Mouse (Mus musculus) gastrocnemius, adult 2 months (tissue): Measurements from ENCODE around the gene Grm3. TPM values are rescaled to one million over a fixed set of nuclear protein-coding genes. Genes with fewer than 3 reads are reported as not detected.

Source experiments
- DNase-seq: peaks from one replicate; pipeline ENCODE4 v3.0.0; 2022
- H3K27ac ChIP-seq: fragments of 200-600 bp; 2 replicates; pipeline ENCODE4 v1.8.1; 2022; ENCODE audit warnings: mild to moderate bottlenecking
- H3K4me3 ChIP-seq: fragments of 200-600 bp; 2 replicates; pipeline ENCODE4 v1.8.1; 2022; ENCODE audit warnings: mild to moderate bottlenecking, moderate library complexity
- CTCF ChIP-seq: fragments of 200-600 bp; IDR thresholded peaks from 2 replicates; pipeline ENCODE4 v1.8.1; 2022; ENCODE audit warnings: antibody characterized with exemption, mild to moderate bottlenecking, moderate library complexity
- intact Hi-C: fragments of 180-260 bp; cut with DNase I; formaldehyde crosslinking; loops from one replicate; pipeline ENCODE4 v1.15.1; 2025
- total RNA-seq, 2 experiments: library from RNA; stranded (reverse); gene quantifications; 2 replicates each; pipeline ENCODE4 v1.2.3; 2021

The Grm3 gene
- total RNA-seq, 2 experiments from 2014 or later: not detected

- Histone ChIP-seq H3K27ac (no peak overlapping the region), H3K4me3 (no peak overlapping the region)
- DNase-seq: no peak
- no peak for TF ChIP-seq CTCF
- intact Hi-C loops: no loop called here
Measured at GRCm38 (mm10) chr5:9578571-9578970, 146.4 kb downstream of the Grm3 start.

- no peak for TF ChIP-seq CTCF
- no peak for DNase-seq
- H3K4me3 ChIP-seq: no peak overlapping the region
- no peak overlapping the region for H3K27ac ChIP-seq
- intact Hi-C loops: no loop called here
Measured at GRCm38 (mm10) chr5:9570946-9571345, 154.0 kb downstream of the Grm3 start.

GRCm38 (mm10) chr5:9557706-9558105 lies 167.3 kb downstream of the Grm3 start:
- intact Hi-C loops: no loop called here
- no peak for TF ChIP-seq CTCF

GRCm38 (mm10) chr5:9540822-9541557 lies 184.0 kb downstream of the Grm3 start:
- no peak for TF ChIP-seq CTCF
- Histone ChIP-seq H3K27ac (no peak overlapping the region), H3K4me3 (no peak overlapping the region)
- no peak for DNase-seq
- intact Hi-C loops: no loop called here

More at GRCm38 (mm10) chr5:9557706-9558105, 167.3 kb downstream of the Grm3 start:
- H3K27ac ChIP-seq: no peak overlapping the region
- no peak overlapping the region for H3K4me3 ChIP-seq
- no peak for DNase-seq

GRCm38 (mm10) chr5:9525507-9525906 lies 199.5 kb downstream of the Grm3 start:
- Histone ChIP-seq H3K4me3 (no peak overlapping the region), H3K27ac (no peak overlapping the region)
- intact Hi-C loops: no loop called here
- TF ChIP-seq CTCF: no peak
- DNase-seq: no peak

- no peak overlapping the region for H3K4me3 ChIP-seq
- intact Hi-C loops: no loop called here
- DNase-seq: no peak
- no peak overlapping the region for H3K27ac ChIP-seq
- TF ChIP-seq CTCF: no peak
Measured at GRCm38 (mm10) chr5:9511027-9511426, 213.9 kb downstream of the Grm3 start.

GRCm38 (mm10) chr5:9497235-9497634 lies 227.7 kb downstream of the Grm3 start:
- no peak for TF ChIP-seq CTCF
- no peak overlapping the region for H3K4me3 ChIP-seq
- DNase-seq: no peak
- H3K27ac ChIP-seq: no peak overlapping the region
- intact Hi-C loops: no loop called here

GRCm38 (mm10) chr5:9495456-9495855 lies 229.5 kb downstream of the Grm3 start:
- H3K4me3 ChIP-seq: no peak overlapping the region
- no peak for TF ChIP-seq CTCF

GRCm38 (mm10) chr5:9477587-9477986 lies 247.4 kb downstream of the Grm3 start:
- no peak for DNase-seq
- no peak overlapping the region for H3K27ac ChIP-seq
- intact Hi-C loops: no loop called here
- H3K4me3 ChIP-seq: no peak overlapping the region
- no peak for TF ChIP-seq CTCF

More at GRCm38 (mm10) chr5:9495456-9495855, 229.5 kb downstream of the Grm3 start:
- H3K27ac ChIP-seq: no peak overlapping the region
- DNase-seq: no peak
- intact Hi-C loops: no loop called here

GRCm38 (mm10) chr5:9453298-9453697 lies 271.7 kb downstream of the Grm3 start:
- no peak for DNase-seq
- intact Hi-C loops: no loop called here
- no peak overlapping the region for H3K4me3 ChIP-seq
- TF ChIP-seq CTCF: no peak
- H3K27ac ChIP-seq: no peak overlapping the region

GRCm38 (mm10) chr5:9449570-9449969 lies 275.4 kb downstream of the Grm3 start:
- DNase-seq: no peak
- Histone ChIP-seq H3K27ac (no peak overlapping the region), H3K4me3 (no peak overlapping the region)
- peak; percentile 17; the same call in 1 of the 2 replicates for TF ChIP-seq CTCF
- intact Hi-C loops: no loop called here

GRCm38 (mm10) chr5:9448931-9449330 lies 276.0 kb downstream of the Grm3 start:
- H3K27ac ChIP-seq: no peak overlapping the region
- H3K4me3 ChIP-seq: no peak overlapping the region
- TF ChIP-seq CTCF: no peak
- DNase-seq: no peak
- intact Hi-C loops: no loop called here

- intact Hi-C loops: no loop called here
Measured at GRCm38 (mm10) chr5:9446146-9446545, 278.8 kb downstream of the Grm3 start.

More at GRCm38 (mm10) chr5:9446146-9446545, 278.8 kb downstream of the Grm3 start:
- Histone ChIP-seq H3K4me3 (no peak overlapping the region), H3K27ac (no peak overlapping the region)
- DNase-seq: no peak
- TF ChIP-seq CTCF: no peak
